Mouse (Mus musculus) liver, embryonic 14.5 days (tissue): ENCODE measurements around the gene Lmna.

ENCODE experiments used
- CTCF ChIP-seq: IDR thresholded peaks from 2 replicates; pipeline ENCODE4 v1.5.1; 2016; ENCODE audit warnings: antibody characterized with exemption, low read depth, control low read depth
- EP300 ChIP-seq: IDR thresholded peaks from 2 replicates; pipeline ENCODE4 v1.6.1; 2016; ENCODE audit warnings: antibody characterized with exemption, low read depth

- TF ChIP-seq CTCF = no peak
- no peak for TF ChIP-seq EP300
These were observed 5.6 kb downstream of the Lmna start for GRCm38 (mm10) chr3:88503881-88504746.
